Mouse (Mus musculus) embryo, embryonic 11.5 days (tissue): ENCODE data around the gene Ano6.

ENCODE experiments used
- DNase-seq: peaks from one replicate; pipeline ENCODE4 v3.0.0-alpha.2; 2012; ENCODE audit warnings: low read depth, low spot score

Ano6 gene

GRCm38 (mm10) chr15:95855051-95855844, 64.6 kb downstream of the Ano6 start:
- DNase-seq: no peak

GRCm38 (mm10) chr15:95855953-95856352, 65.3 kb downstream of the Ano6 start:
- no peak for DNase-seq

GRCm38 (mm10) chr15:95856684-95857595, 66.3 kb downstream of the Ano6 start:
- no peak for DNase-seq

GRCm38 (mm10) chr15:95858876-95859655, 68.4 kb downstream of the Ano6 start:
- no peak for DNase-seq

- DNase-seq: no peak
Measured at GRCm38 (mm10) chr15:95863865-95864660, 73.4 kb downstream of the Ano6 start.

GRCm38 (mm10) chr15:95865311-95866100, 74.9 kb downstream of the Ano6 start:
- DNase-seq: no peak

GRCm38 (mm10) chr15:95868172-95868571, 77.5 kb downstream of the Ano6 start:
- no peak for DNase-seq

- DNase-seq: no peak
Measured at GRCm38 (mm10) chr15:95869611-95870010, 79.0 kb downstream of the Ano6 start.

GRCm38 (mm10) chr15:95871631-95872030, 81.0 kb downstream of the Ano6 start:
- DNase-seq: no peak

GRCm38 (mm10) chr15:95872447-95872846, 81.8 kb downstream of the Ano6 start:
- DNase-seq: no peak

GRCm38 (mm10) chr15:95873276-95873675, 82.6 kb downstream of the Ano6 start:
- DNase-seq: no peak

- no peak for DNase-seq
Measured at GRCm38 (mm10) chr15:95874216-95874615, 83.6 kb downstream of the Ano6 start.

GRCm38 (mm10) chr15:95874726-95875125, 84.1 kb downstream of the Ano6 start:
- DNase-seq: no peak

- DNase-seq: no peak
Measured at GRCm38 (mm10) chr15:95875898-95876297, 85.3 kb downstream of the Ano6 start.

GRCm38 (mm10) chr15:95880616-95881151, 90.0 kb downstream of the Ano6 start:
- no peak for DNase-seq

GRCm38 (mm10) chr15:95882436-95882835, 91.8 kb downstream of the Ano6 start:
- DNase-seq: no peak

- no peak for DNase-seq
Measured at GRCm38 (mm10) chr15:95883559-95883958, 92.9 kb downstream of the Ano6 start.

- no peak for DNase-seq
Measured at GRCm38 (mm10) chr15:95884658-95885620, 94.3 kb downstream of the Ano6 start.
